Mouse (Mus musculus) embryonic facial prominence, embryonic 11.5 days (tissue): Measurements from ENCODE around the gene Lsmem1. TPM values are rescaled to one million over a fixed set of nuclear protein-coding genes. Genes with fewer than 3 reads are reported as not detected.
A peak's percentile ranks its signal among the peaks of the same experiment; 100 is the strongest.

Source experiments
- ATAC-seq: fragments of 200-750 bp; cut with Nextera tagmentation; replicated peaks from 2 replicates; pipeline ENCODE4 v1.8.0; 2017; ENCODE audit warnings: low read depth; ENCODE audit not compliant: insufficient number of reproducible peaks, low FRiP score, low TSS enrichment
- DNase-seq: peaks from one replicate; pipeline ENCODE4 v3.0.0-alpha.2; 2015; ENCODE audit warnings: low spot score
- H3K27ac ChIP-seq: fragments of 300-500 bp; sonication (generic); replicated peaks from 2 replicates; pipeline ENCODE4 v1.5.1; 2014; ENCODE audit warnings: mild to moderate bottlenecking, low read depth, low read length, control low read depth
- H3K27me3 ChIP-seq: fragments of 300-500 bp; sonication (generic); 2 replicates; pipeline ENCODE4 v1.6.1; 2014; ENCODE audit warnings: mild to moderate bottlenecking, low read length, moderate library complexity, mixed read lengths; ENCODE audit not compliant: control insufficient read depth, insufficient read depth
- H3K36me3 ChIP-seq: fragments of 300-500 bp; sonication (generic); replicated peaks from 2 replicates; pipeline ENCODE4 v1.6.1; 2014; ENCODE audit warnings: low read depth, mild to moderate bottlenecking, low read length, moderate library complexity, mixed read lengths; ENCODE audit not compliant: control insufficient read depth, insufficient read depth
- H3K4me1 ChIP-seq: fragments of 300-500 bp; sonication (generic); 2 replicates; pipeline ENCODE4 v1.6.1; 2014; ENCODE audit warnings: low read length, mixed read lengths; ENCODE audit not compliant: control insufficient read depth, insufficient read depth
- H3K4me2 ChIP-seq: fragments of 300-500 bp; sonication (generic); 2 replicates; pipeline ENCODE4 v1.6.1; 2014; ENCODE audit warnings: low read depth, mild to moderate bottlenecking, control low read depth, low read length, moderate library complexity
- H3K4me3 ChIP-seq: fragments of 300-500 bp; sonication (generic); 2 replicates; pipeline ENCODE4 v1.5.1; 2014; ENCODE audit warnings: low read depth, low read length, control low read depth
- H3K9ac ChIP-seq: fragments of 300-500 bp; sonication (generic); replicated peaks from 2 replicates; pipeline ENCODE4 v1.6.1; 2014; ENCODE audit warnings: mild to moderate bottlenecking, control low read depth, low read length
- H3K9me3 ChIP-seq: fragments of 300-500 bp; sonication (generic); replicated peaks from 2 replicates; pipeline ENCODE4 v1.6.1; 2016; ENCODE audit warnings: mild to moderate bottlenecking, low read length, inconsistent platforms, mixed read lengths; ENCODE audit not compliant: control insufficient read depth
- whole genome bisulfite sequencing: fragments of 180-500 bp; shearing (Covaris S2); extraction: QIAGEN DNeasy Blood & Tissue Kit; methylation state at CpG from one replicate; pipeline ENCODE4 v1.1.7; 2014; 5-methylcytosine and 5-hydroxymethylcytosine counted together
- polyA plus RNA-seq: library from polyadenylated mRNA; unstranded; fragments of >200 nt; fragmentation: Nextera tagmentation; extraction: Ambion mirVana; gene quantifications from 2 replicates; pipeline ENCODE4 v1.2.1, GENCODE M21; 2014

Lsmem1 gene
- polyA plus RNA-seq, 1 experiment from 2014 or later, result 0.20 TPM

DNA sequence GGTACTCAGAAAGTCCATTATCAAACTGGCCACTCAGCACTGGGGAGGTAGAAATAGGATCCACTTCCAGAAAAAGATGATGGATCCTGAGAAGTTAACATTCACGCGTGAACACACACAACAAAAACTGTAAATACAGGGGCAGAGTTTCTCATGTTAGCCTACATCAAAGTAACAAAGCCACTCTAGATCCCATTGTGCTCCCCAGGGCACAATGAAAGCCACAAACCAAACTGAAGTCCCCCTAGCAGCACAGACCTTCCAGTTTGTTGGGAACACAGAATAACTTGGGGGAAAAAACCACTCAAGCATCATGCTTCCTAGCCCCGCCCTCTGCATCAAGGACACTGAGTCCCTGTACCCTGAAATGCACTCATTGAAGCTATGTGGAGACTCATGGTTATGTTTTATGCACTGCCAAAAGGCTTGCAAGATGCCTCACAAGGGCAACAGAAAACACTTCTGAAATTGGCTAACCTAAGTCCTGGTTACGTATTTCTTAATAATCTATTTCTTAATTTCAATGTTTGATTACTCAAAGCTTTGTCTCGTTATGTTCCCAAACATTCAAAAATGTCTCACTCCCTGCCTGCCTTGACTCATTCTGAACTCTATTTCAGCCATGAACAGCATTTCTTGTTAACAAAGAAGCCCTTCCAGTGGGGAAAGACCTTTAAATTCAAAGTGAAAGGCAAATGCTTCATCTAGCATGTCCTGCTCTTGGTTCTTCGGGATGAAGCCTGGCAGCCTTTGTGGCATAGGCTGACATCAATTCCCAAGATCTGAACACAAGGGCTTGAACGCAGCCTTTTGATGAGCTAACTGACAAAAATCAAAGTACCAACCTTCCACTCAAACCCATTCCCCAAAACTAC, 3.1 kb upstream of the Lsmem1 start:
- 94% methylated on average over 7 of the region's 7 CpGs for WGBS
- Histone ChIP-seq H3K4me2 (no peak overlapping the region), H3K36me3 (peaks cover 7% of the 10 kb centered on the region; the same call in 1 of the 2 replicates), H3K27me3 (no peaks in the 10 kb centered on the region), H3K9ac (no peak overlapping the region), H3K9me3 (no peaks in the 10 kb centered on the region), H3K4me3 (no peak overlapping the region), H3K27ac (no peak overlapping the region), H3K4me1 (no peaks in the 10 kb centered on the region)
- DNase-seq, result no peak
- no peak for ATAC-seq

DNA sequence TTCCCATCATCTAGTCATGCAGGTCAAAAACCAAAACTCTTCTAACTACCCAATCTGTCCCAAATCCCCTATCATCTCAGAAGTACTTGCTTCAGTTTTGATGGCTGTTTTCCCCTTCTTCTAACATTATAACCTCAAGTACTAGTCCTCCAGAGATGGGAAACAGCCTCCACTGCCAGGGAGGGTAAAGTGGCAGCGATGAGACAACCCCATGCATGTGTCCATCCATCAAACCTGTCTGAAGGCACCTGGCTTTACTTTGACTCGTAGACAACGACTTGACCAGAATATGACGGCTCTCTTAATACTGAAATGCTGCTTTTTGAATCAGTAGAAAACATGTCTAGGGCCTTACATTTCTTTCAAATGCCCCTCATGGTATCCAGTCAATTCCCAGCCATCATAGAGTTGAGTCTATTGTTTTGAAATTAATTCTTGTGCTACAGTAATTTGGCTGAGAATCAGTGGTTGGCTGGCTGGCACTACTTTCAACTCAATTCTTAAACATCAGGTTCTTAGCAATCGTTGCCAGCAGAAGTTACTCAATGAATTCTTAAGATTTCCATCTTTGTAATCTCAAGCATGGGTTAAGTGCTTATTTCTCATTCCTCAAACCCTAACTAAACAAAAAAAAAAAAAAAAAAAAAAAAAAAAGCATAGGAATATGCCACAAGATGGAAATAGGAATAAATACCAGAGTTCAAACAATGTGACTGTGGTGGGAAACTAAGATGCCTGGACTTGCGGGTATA, 1.4 kb upstream of the Lsmem1 start:
- Histone ChIP-seq H3K27me3 (no peaks in the 10 kb centered on the region), H3K4me2 (no peak overlapping the region), H3K27ac (no peak overlapping the region), H3K9me3 (no peaks in the 10 kb centered on the region), H3K36me3 (no peaks in the 10 kb centered on the region), H3K9ac (no peak overlapping the region), H3K4me3 (no peak overlapping the region), H3K4me1 (no peaks in the 10 kb centered on the region)
- ATAC-seq (no peak), DNase-seq (no peak)
- whole genome bisulfite sequencing, result 87% methylated on average over 6 of the region's 6 CpGs

DNA sequence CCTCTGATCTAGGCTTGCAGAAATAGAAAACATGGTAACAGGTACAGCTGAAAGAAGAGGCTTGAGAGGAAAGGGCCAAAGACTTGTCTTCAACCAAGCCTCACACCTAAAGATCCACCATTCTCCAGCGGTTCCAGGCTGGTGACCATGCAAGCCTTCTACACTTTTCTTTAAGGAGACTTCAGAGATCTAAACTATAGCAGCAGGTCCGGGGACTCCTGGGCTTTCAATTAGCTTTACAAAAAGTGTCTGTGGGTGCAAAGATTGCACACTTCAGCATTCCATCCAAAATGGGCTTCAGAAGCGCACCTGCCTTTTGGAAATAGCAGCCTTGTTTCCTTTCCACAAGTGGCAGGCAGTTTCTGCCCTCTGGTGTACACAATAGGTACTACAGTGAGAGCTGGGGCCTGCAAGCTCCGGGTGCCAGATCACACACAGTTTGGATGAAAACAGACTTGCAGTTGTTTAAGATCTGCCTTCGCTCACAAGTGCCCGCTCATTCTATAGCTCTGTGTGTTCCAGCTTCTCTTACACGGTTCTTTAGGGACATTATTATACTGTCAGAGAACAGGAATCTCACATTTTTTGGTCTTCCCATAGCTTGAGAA, 609 bp upstream of the Lsmem1 start:
- DNase-seq (peak; percentile 76), ATAC-seq (no peak)
- Histone ChIP-seq H3K9ac (no peak overlapping the region), H3K4me2 (no peak overlapping the region), H3K27me3 (no peaks in the 10 kb centered on the region), H3K36me3 (no peaks in the 10 kb centered on the region), H3K27ac (no peak overlapping the region), H3K9me3 (no peaks in the 10 kb centered on the region), H3K4me1 (no peaks in the 10 kb centered on the region), H3K4me3 (no peak overlapping the region)
- 50% methylated on average over 7 of the region's 7 CpGs for WGBS

DNA sequence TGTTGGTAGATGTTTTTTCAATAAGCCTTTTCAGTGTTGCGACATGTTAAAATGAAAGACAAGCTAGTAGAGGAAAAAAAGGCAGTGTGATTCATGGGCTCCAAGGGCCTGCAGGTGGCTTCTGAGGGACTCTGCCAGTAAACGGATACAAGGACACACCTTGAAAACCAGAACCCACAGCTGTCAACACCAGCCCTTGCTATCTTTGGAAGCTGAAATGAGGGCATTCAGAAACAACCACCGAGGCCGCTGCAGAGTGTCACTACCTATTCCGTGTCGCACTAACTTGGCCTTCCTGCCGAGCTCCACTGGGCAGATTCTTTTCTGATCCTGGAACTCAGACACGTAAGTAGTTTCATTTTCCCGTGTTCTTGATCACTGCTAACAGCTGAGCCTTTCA, 863 bp downstream of the Lsmem1 start:
- WGBS, result 88% methylated on average over 9 of the region's 9 CpGs
- H3K4me3 ChIP-seq, result no peak overlapping the region
- ATAC-seq (no peak), DNase-seq (no peak)
- H3K4me2 ChIP-seq, result no peak overlapping the region
- no peaks in the 10 kb centered on the region for H3K9me3 ChIP-seq
- H3K27ac ChIP-seq, result no peak overlapping the region
- no peak overlapping the region for H3K9ac ChIP-seq
- H3K36me3 ChIP-seq, result no peaks in the 10 kb centered on the region
- no peaks in the 10 kb centered on the region for H3K4me1 ChIP-seq
- no peaks in the 10 kb centered on the region for H3K27me3 ChIP-seq

DNA sequence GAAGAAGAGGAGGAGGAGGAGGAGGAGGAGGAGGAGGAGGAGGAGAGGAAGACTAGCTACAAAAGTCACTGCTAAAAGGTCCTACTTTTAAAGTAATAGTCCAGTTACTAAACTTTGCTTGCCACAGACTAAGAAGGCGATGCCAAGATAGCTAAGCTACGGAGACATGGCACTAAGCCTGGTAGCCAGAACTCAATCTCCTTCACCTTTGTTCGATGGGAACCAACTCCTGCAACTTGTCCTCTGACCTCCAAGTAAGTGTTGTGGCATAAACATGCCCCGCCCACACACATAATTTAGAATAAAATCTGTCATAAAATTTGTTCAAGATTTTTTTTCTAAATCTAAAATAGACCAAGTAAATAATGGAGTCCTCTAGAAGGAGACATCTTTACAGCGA, 1.3 kb downstream of the Lsmem1 start:
- WGBS, result 92% methylated on average over 5 of the region's 5 CpGs
- no peaks in the 10 kb centered on the region for H3K36me3 ChIP-seq
- H3K9ac ChIP-seq, result no peak overlapping the region
- DNase-seq (no peak), ATAC-seq (no peak)
- H3K4me2 ChIP-seq, result no peak overlapping the region
- H3K4me3 ChIP-seq, result no peak overlapping the region
- H3K27ac ChIP-seq, result no peak overlapping the region
- H3K27me3 ChIP-seq, result no peaks in the 10 kb centered on the region
- H3K9me3 ChIP-seq, result no peaks in the 10 kb centered on the region
- H3K4me1 ChIP-seq, result no peaks in the 10 kb centered on the region

DNA sequence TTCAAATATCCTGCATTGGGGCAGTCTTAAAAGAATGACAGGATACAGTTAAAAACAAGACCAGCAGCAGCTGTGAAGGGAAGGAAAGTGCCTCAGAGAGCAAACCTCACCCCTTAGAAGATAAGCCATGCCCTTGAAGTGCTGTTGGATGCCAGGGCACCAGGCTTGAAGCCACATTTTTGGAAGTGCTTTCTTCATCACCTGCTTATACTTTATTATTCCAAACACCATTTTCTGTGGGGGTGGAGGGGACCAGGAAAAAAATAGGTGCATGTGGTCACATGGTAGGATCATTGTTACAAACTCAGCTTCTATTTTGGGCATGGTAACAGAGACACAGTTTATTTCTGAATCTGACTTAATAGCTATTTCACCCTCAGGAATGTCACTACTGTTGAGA, 1.8 kb downstream of the Lsmem1 start:
- ATAC-seq, result no peak
- Histone ChIP-seq H3K9ac (no peak overlapping the region), H3K36me3 (no peaks in the 10 kb centered on the region), H3K4me3 (no peak overlapping the region), H3K27ac (no peak overlapping the region), H3K27me3 (no peaks in the 10 kb centered on the region), H3K4me1 (no peaks in the 10 kb centered on the region), H3K4me2 (no peak overlapping the region), H3K9me3 (no peaks in the 10 kb centered on the region)
- DNase-seq, result no peak

DNA sequence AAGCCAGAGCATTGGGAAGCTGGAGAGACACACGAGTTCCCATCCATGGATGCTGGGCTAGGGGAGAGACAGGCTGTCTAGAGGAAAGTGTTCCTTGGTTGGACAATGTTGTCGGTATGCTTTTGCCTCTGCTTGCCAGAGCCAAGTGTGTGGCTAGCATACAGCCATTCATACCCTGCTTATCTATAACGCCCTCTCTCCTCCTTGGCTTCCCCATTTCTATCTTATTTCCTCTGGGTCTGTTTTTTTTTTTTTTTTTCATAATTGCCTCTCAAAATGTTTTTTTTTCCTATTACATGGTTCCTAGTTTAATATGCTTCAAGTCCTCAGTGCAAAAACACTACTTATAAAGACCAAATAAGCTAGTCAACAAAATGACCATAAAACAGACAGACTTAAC, 13.8 kb downstream of the Lsmem1 start:
- Histone ChIP-seq H3K4me2 (no peak overlapping the region), H3K27me3 (no peaks in the 10 kb centered on the region), H3K9me3 (no peaks in the 10 kb centered on the region; the same call in 1 of the 2 replicates), H3K4me1 (no peaks in the 10 kb centered on the region), H3K4me3 (no peak overlapping the region), H3K36me3 (no peaks in the 10 kb centered on the region), H3K27ac (no peak overlapping the region), H3K9ac (no peak overlapping the region)
- DNase-seq, result no peak
- ATAC-seq, result no peak
- WGBS, result 93% methylated on average over 3 of the region's 3 CpGs

DNA sequence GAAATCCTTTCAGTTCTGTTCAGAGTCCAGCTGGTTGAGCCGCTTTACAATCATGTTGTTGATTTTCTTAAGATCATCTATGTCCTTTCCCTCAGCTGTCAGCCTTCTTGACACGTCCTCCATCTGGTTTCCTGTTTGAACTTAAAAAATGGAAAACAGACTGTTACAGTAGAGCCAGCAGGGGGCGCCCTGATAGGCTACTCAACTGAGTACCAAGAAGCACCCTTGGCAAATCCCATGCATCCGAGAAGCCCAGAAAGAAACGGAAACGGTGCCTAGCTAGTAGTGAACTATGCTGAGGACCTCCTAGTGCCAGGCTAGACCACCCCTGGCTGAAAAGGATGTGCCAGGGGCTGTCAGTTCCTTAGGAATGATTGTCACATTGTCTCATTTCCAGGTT, 22.2 kb downstream of the Lsmem1 start:
- Histone ChIP-seq H3K9ac (no peak overlapping the region), H3K4me3 (no peak overlapping the region), H3K27ac (no peak overlapping the region), H3K4me1 (no peaks in the 10 kb centered on the region), H3K36me3 (no peaks in the 10 kb centered on the region), H3K27me3 (no peaks in the 10 kb centered on the region), H3K4me2 (no peak overlapping the region), H3K9me3 (no peaks in the 10 kb centered on the region; the same call in 1 of the 2 replicates)
- DNase-seq (peak; percentile 15), ATAC-seq (no peak)
- WGBS, result 64% methylated on average over 6 of the region's 6 CpGs
